Mouse (Mus musculus) forebrain, postnatal 0 days (tissue): Measurements from ENCODE around the gene Lrguk. TPM values are rescaled to one million over a fixed set of nuclear protein-coding genes. Genes with fewer than 3 reads are reported as not detected.
A peak's percentile ranks its signal among the peaks of the same experiment; 100 is the strongest.

Experiments used
- ATAC-seq: fragments of 200-750 bp; cut with Nextera tagmentation; 2 replicates; pipeline ENCODE4 v1.8.0; 2017; ENCODE audit warnings: mild to moderate bottlenecking, moderate library complexity
- DNase-seq: peaks from one replicate; pipeline ENCODE4 v3.0.0-alpha.2; 2015
- H3K27ac ChIP-seq: fragments of 300-500 bp; sonication (generic); 2 replicates; pipeline ENCODE4 v1.5.1; 2014; ENCODE audit warnings: low read depth, mild to moderate bottlenecking, antibody characterized with exemption, low read length, moderate library complexity, mixed read lengths
- H3K27me3 ChIP-seq: fragments of 300-500 bp; sonication (generic); 2 replicates; pipeline ENCODE4 v1.6.1; 2014; ENCODE audit warnings: mild to moderate bottlenecking, low read length, mixed read lengths; ENCODE audit not compliant: insufficient read depth
- H3K36me3 ChIP-seq: fragments of 300-500 bp; sonication (generic); 2 replicates; pipeline ENCODE4 v1.6.1; 2014; ENCODE audit warnings: mild to moderate bottlenecking, moderate library complexity; ENCODE audit not compliant: insufficient read depth
- H3K4me1 ChIP-seq: fragments of 300-500 bp; sonication (generic); 2 replicates; pipeline ENCODE4 v1.6.1; 2014; ENCODE audit warnings: antibody characterized with exemption; ENCODE audit not compliant: insufficient read depth
- H3K4me2 ChIP-seq: fragments of 300-500 bp; sonication (generic); 2 replicates; pipeline ENCODE4 v1.6.1; 2014; ENCODE audit warnings: low read depth, mild to moderate bottlenecking, moderate library complexity
- H3K4me3 ChIP-seq: fragments of 300-500 bp; sonication (generic); 2 replicates; pipeline ENCODE4 v1.5.1; 2014; ENCODE audit warnings: low read depth, low read length, mixed read lengths
- H3K9ac ChIP-seq: fragments of 300-500 bp; sonication (generic); 2 replicates; pipeline ENCODE4 v1.6.1; 2014; ENCODE audit warnings: mild to moderate bottlenecking
- H3K9me3 ChIP-seq: fragments of 300-500 bp; sonication (generic); 2 replicates; pipeline ENCODE4 v1.6.1; 2016; ENCODE audit warnings: low read length
- CTCF ChIP-seq: sonication (generic); IDR thresholded peaks from 2 replicates; pipeline ENCODE4 v1.5.1; 2016; ENCODE audit warnings: antibody characterized with exemption, control low read depth, low read depth
- WGBS: fragments of 180-500 bp; shearing (Covaris S2); extraction: QIAGEN DNeasy Blood & Tissue Kit; methylation state at CpG from one replicate; pipeline ENCODE4 v1.1.7; 2014; 5-methylcytosine and 5-hydroxymethylcytosine counted together
- polyA plus RNA-seq: library from polyadenylated mRNA; unstranded; fragments of >200 nt; fragmentation: Nextera tagmentation; extraction: Ambion mirVana; gene quantifications from 2 replicates; pipeline ENCODE4 v1.2.1, GENCODE M21; 2015
- total RNA-seq: library from RNA; depleted of rRNA; stranded (reverse); fragments of >200 nt; gene quantifications from 2 replicates; pipeline ENCODE4 v1.2.3, GENCODE M21; 2014

The Lrguk gene
- total and polyA plus RNA-seq, 2 experiments from 2014 or later = 1.7 to 2.8 TPM

DNA sequence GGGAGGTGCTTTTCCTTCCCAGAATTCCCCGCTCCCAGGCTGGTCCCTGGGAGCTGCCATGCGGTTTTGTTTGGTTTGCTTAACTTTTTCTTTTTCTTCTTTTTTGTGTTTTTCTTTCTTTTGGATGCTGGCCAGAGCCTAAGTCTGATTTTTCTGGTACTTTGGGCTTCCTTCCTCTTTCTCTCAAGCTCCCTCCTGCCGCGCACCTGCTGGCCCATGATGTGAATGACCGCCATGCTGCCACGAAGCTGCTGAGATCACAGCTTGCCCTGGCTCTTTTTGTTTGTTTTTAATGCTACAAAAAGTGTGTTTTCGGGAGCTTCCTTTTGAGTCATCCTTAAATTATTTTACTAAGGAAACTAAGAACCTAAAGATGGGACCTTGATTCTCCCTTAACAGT lies 28.6 kb upstream of the Lrguk start:
- 85% methylated on average over 7 of the region's 7 CpGs for WGBS
- no peak for ATAC-seq
- no peak overlapping the region for H3K4me3 ChIP-seq
- no peaks in the 10 kb centered on the region for H3K9me3 ChIP-seq
- H3K27me3 ChIP-seq = no peaks in the 10 kb centered on the region
- no peaks in the 10 kb centered on the region for H3K36me3 ChIP-seq
- DNase-seq = no peak
- H3K9ac ChIP-seq = no peak overlapping the region
- H3K4me1 ChIP-seq = no peaks in the 10 kb centered on the region
- no peak overlapping the region for H3K4me2 ChIP-seq
- no peak overlapping the region for H3K27ac ChIP-seq
- TF ChIP-seq CTCF = no peak

DNA sequence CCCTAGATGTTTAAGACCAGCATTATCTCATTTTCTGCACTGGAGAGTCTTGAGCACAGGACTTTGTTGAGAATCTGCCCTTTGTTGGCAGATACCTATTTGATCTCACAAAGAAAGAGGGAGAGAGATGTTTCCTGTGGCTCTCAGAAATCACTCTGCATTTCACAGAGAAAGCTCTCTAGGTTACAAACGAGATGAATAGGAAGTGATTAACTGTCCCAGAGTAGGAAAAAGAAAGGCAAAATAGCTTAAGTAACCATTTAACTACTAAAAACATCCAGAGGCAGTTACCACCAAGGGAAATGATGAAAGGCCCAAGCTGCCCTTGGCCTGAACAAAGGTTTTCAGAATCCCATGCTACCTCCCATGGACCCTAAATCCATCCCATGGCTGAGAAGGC lies 26.2 kb upstream of the Lrguk start:
- no peaks in the 10 kb centered on the region for H3K27me3 ChIP-seq
- H3K9me3 ChIP-seq = no peaks in the 10 kb centered on the region
- H3K27ac ChIP-seq = no peak overlapping the region
- TF ChIP-seq CTCF = no peak
- H3K9ac ChIP-seq = no peak overlapping the region
- no peak for ATAC-seq
- WGBS = 13% methylated on average over 1 of the region's 1 CpGs
- no peaks in the 10 kb centered on the region for H3K4me1 ChIP-seq
- H3K4me2 ChIP-seq = no peak overlapping the region
- no peaks in the 10 kb centered on the region for H3K36me3 ChIP-seq
- DNase-seq = no peak
- H3K4me3 ChIP-seq = no peak overlapping the region

DNA sequence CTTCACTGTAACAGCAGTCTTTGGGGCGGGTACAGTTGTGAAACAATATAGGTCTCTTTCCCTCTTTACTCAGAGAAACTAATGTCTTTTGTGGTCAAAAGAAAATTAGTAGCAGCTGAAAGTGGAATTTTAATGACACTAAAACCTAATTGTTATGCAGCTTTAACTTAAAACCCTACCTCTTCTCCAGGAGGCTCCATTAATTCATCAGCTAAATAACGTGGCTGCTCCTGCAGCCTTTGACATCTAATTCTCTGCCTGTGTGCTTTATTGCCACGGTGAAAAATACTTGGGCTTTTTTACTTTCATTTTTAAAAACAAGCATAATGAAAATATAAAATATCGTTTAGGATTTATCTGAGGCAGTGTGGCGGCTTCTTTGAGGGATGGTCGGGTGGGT lies 15.8 kb upstream of the Lrguk start:
- peak overlapping the region; percentile 41; the same call in 1 of the 2 replicates for H3K27ac ChIP-seq

DNA sequence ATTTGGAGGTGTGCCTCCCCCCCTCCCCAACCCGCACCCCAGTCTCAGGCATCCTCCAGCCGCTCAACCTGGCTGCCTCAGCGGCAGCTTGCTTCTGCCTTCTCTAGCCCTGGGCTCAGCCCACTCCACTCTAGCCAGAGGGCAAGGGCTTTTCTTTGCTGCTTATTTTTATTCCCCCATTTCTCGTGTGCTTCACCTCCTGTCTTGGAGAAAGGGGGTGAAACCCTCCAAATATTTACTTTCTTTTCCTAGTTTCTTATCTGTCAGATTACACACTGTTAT lies 439 bp downstream of the Lrguk start:
- Histone ChIP-seq H3K4me2 (peak overlapping the region; percentile 89), H3K4me3 (peak overlapping the region; percentile 47), H3K27ac (0 out of 2 replicates have a peak overlapping the region, but pooled peaks have one; percentile 76), H3K36me3 (no peaks in the 10 kb centered on the region), H3K27me3 (no peaks in the 10 kb centered on the region), H3K4me1 (no peaks in the 10 kb centered on the region), H3K9me3 (no peaks in the 10 kb centered on the region), H3K9ac (peak overlapping the region; percentile 54)
- DNase-seq (no peak), ATAC-seq (peak; percentile 66)
- no peak for TF ChIP-seq CTCF
- 0% methylated on average over 4 of the region's 4 CpGs for WGBS

More for the DNA sequence above, 15.8 kb upstream of the Lrguk start:
- Histone ChIP-seq H3K4me1 (no peaks in the 10 kb centered on the region), H3K4me3 (no peak overlapping the region), H3K27me3 (no peaks in the 10 kb centered on the region), H3K4me2 (no peak overlapping the region; the same call in 1 of the 2 replicates), H3K9me3 (no peaks in the 10 kb centered on the region), H3K9ac (no peak overlapping the region), H3K36me3 (no peaks in the 10 kb centered on the region)
- 47% methylated on average over 6 of the region's 6 CpGs for whole genome bisulfite sequencing
- TF ChIP-seq CTCF = no peak
- DNase-seq (no peak), ATAC-seq (peak; percentile 54; the same call in 1 of the 2 replicates)

DNA sequence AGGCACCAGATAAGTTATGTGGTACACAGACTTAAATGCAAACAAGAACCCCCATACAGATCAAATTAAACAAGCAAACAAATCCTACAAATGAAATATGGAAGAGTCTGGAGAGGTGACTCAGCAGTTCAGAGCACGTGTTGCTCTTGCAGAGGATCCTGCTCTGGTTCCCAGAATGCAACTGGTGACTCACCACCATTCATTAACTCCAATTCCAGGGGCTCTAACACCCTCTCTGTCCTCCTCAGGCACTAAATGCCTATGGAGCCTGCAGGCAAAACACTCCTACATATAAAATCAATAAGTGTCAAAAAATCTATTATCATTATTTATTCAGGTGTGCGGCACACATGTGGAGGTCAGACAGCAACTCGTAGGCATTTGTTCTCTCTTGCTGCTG lies 4.8 kb downstream of the Lrguk start:
- DNase-seq (no peak), ATAC-seq (no peak)
- no peak for TF ChIP-seq CTCF
- H3K4me2 ChIP-seq = no peak overlapping the region
- no peaks in the 10 kb centered on the region for H3K9me3 ChIP-seq
- 71% methylated on average over 3 of the region's 3 CpGs for WGBS
- no peak overlapping the region for H3K27ac ChIP-seq
- H3K9ac ChIP-seq = no peak overlapping the region
- H3K4me3 ChIP-seq = no peak overlapping the region
- H3K4me1 ChIP-seq = 0 out of 2 replicates have a peak, but pooled peaks cover 5% of the 10 kb centered on the region
- H3K36me3 ChIP-seq = no peaks in the 10 kb centered on the region
- H3K27me3 ChIP-seq = no peaks in the 10 kb centered on the region

DNA sequence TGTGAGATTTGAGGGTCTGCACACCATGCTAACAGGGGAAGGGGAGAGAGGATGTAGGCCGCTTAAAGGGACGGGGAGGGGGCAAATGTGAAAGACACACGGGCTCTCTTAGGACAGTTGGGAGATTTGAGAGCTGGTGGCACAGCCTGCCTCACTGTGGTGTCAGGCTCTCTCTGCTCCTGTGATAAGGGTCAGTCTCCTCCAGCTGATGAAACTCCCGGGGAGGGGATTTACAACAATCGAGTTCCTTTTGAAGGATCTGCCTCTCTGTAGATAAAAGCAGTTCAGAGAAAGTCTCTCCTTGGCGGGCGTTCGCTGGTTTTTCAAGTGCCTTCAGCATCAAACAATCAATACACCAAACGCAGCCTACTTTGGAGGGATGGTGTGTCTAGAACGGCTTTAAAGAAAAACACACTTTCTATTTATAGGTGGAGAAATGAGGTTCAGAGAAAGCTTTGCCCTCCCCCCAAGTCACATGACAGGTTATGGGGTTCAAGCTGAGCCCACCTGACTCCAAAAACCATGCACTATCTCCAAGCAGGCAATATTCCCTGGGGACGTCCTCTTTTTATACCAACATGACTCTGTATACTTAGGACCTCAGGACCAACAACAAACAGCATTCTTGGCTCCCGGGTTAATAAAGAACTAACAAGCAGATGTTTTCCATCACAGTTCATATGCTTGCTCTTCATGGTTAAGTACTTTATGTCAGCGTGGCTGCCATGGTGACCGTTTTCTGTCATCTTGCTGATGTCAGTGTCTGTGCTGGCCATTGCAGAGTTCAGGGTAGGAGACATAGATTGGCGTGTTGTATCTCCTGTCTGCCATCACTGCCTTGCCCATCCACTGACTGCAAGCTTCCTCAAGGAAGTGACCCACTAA lies 5.6 kb downstream of the Lrguk start:
- WGBS = 49% methylated on average over 15 of the region's 15 CpGs
- no peak for ATAC-seq

DNA sequence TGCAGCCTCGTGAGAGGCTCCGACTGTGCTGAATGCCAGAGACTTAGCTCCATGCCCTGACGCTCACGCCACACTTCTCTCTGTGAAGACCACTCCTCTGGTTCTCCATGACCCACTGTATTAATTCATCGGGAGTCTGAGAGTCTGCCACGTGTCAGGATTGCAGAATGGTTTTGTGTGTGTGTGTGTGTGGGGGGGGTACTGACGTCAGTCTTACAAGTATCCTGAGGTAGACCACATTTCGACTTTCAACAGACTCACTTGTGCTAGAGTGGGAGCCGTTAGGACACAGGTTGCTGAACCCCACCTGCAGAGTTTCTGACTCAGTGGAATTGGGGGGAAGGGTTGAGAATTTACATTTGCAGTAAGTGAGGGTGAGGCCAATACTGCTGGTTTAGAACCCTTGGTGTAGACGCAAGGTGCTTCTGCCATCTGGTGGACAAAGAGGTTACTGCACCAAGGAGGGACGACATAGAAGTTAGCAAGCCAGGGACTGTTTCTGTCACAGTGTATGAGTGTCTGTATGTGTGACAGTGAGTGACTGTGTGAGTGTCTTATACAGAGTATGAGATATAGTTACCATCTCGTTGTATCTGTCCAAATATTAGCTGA lies 11.5 kb downstream of the Lrguk start:
- peak; percentile 98 for TF ChIP-seq CTCF

More for the DNA sequence above, 5.6 kb downstream of the Lrguk start:
- H3K36me3 ChIP-seq = no peaks in the 10 kb centered on the region
- H3K4me1 ChIP-seq = 0 out of 2 replicates have a peak, but pooled peaks cover 5% of the 10 kb centered on the region
- no peaks in the 10 kb centered on the region for H3K27me3 ChIP-seq
- no peak overlapping the region for H3K4me2 ChIP-seq
- TF ChIP-seq CTCF = no peak
- no peaks in the 10 kb centered on the region for H3K9me3 ChIP-seq
- H3K9ac ChIP-seq = no peak overlapping the region
- no peak overlapping the region for H3K27ac ChIP-seq
- DNase-seq = no peak
- H3K4me3 ChIP-seq = no peak overlapping the region

More for the DNA sequence above, 11.5 kb downstream of the Lrguk start:
- no peak overlapping the region for H3K4me2 ChIP-seq
- DNase-seq = peak; percentile 94
- WGBS = 33% methylated on average over 12 of the region's 12 CpGs
- H3K4me1 ChIP-seq = peaks cover 13% of the 10 kb centered on the region; the same call in 1 of the 2 replicates
- ATAC-seq = peak; percentile 84
- H3K27me3 ChIP-seq = no peaks in the 10 kb centered on the region
- H3K27ac ChIP-seq = no peak overlapping the region
- no peaks in the 10 kb centered on the region for H3K9me3 ChIP-seq
- no peaks in the 10 kb centered on the region for H3K36me3 ChIP-seq
- H3K4me3 ChIP-seq = no peak overlapping the region
- no peak overlapping the region for H3K9ac ChIP-seq
